Mouse (Mus musculus) brain, embryonic 14.5 days (tissue): ENCODE measurements at regions not wholly inside any gene's neighbourhood (a gene's known extent, or its start where the extent isn't known, plus 50 kb on each side); places are given as distances from the start of the nearest gene placed in this dataset.

Experiments
- CTCF ChIP-seq: fragments of 200-500 bp; IDR thresholded peaks from 2 replicates; pipeline ENCODE4 v1.5.1; 2012; ENCODE audit warnings: inconsistent platforms, mild to moderate bottlenecking, moderate library complexity, borderline replicate concordance; ENCODE audit not compliant: insufficient read depth, insufficient read length; ENCODE audit errors: extremely low read depth
- POLR2A ChIP-seq: fragments of 200-500 bp; IDR thresholded peaks from 2 replicates; pipeline ENCODE4 v1.6.1; 2012; ENCODE audit warnings: mild to moderate bottlenecking, inconsistent platforms, borderline replicate concordance; ENCODE audit not compliant: poor library complexity, insufficient read depth, insufficient read length, severe bottlenecking; ENCODE audit errors: extremely low read depth

DNA sequence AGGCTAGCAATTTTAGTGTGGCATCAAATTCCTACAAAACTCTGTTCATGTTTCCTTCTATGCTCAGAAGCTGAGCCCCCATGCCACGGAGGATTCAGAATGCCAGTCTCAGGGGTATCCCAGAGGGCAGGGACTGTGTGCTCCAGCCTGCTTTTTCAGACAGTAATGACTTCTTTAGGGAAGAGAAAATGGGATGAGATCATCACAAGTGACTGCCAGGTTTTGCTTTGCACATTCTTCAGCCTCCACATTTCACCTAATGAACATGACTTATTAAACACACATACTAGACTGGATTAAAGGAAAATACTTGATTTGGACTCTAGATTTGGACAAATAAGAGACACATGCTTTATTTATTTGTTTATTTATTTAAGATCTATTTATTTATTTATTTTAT lies 82.5 kb downstream of the Nxnl2 start:
- no peak for TF ChIP-seq CTCF
- TF ChIP-seq POLR2A = no peak
